Mouse (Mus musculus) brain, embryonic 14.5 days (tissue): ENCODE measurements at regions not wholly inside any gene's neighbourhood (a gene's known extent, or its start where the extent isn't known, plus 50 kb on each side); places are given as distances from the start of the nearest gene placed in this dataset.
A peak's percentile ranks its signal among the peaks of the same experiment; 100 is the strongest.

Source experiments
- CTCF ChIP-seq: fragments of 200-500 bp; IDR thresholded peaks from 2 replicates; pipeline ENCODE4 v1.5.1; 2012; ENCODE audit warnings: inconsistent platforms, mild to moderate bottlenecking, moderate library complexity, borderline replicate concordance; ENCODE audit not compliant: insufficient read depth, insufficient read length; ENCODE audit errors: extremely low read depth
- POLR2A ChIP-seq: fragments of 200-500 bp; IDR thresholded peaks from 2 replicates; pipeline ENCODE4 v1.6.1; 2012; ENCODE audit warnings: mild to moderate bottlenecking, inconsistent platforms, borderline replicate concordance; ENCODE audit not compliant: poor library complexity, insufficient read depth, insufficient read length, severe bottlenecking; ENCODE audit errors: extremely low read depth

GRCm38 (mm10) chr5:40282330-40282729 lies 527.1 kb upstream of the Hs3st1 start:
- TF ChIP-seq CTCF: peak; percentile 42; the same call in 1 of the 2 replicates
- TF ChIP-seq POLR2A: no peak
